Mouse (Mus musculus): ENCODE measurements around the gene Arfgap3. TPM values are rescaled to one million over a fixed set of nuclear protein-coding genes. Genes with fewer than 3 reads are reported as not detected.
"Not testable (repeated sequence)": the region's sequence is repeated elsewhere in the genome, so short reads cannot be mapped to it uniquely, and the experiment has no call there.

Gene Arfgap3
- polyA plus RNA-seq, 1 experiment from 2014 or later = 36.9 TPM

GRCm38 (mm10) chr15:83364194-83364593 is 14.1 kb upstream of the Arfgap3 start:
- DNase-seq (ENCODE audit: low spot score) = no peak
- peaks cover 9% of the 10 kb centered on the region for H3K4me1 ChIP-seq (replicated peaks)
- 0 out of 2 replicates have a peak, but pooled peaks cover 5% of the 10 kb centered on the region for H3K9me3 ChIP-seq
- H3K27ac ChIP-seq = no peak overlapping the region
- peaks cover 23% of the 10 kb centered on the region for H3K27me3 ChIP-seq (ENCODE audit: insufficient read depth, poor library complexity, severe bottlenecking)
- H3K36me3 ChIP-seq = no peaks in the 10 kb centered on the region
- no peak overlapping the region for H3K4me3 ChIP-seq
- WGBS = 75% methylated on average over 3 of the region's 3 CpGs

GRCm38 (mm10) chr15:83362813-83363212 is 12.8 kb upstream of the Arfgap3 start:
- not testable (repeated sequence) for H3K4me1 ChIP-seq (replicated peaks); H3K36me3 ChIP-seq; H3K4me3 ChIP-seq; DNase-seq (ENCODE audit: low spot score); H3K27ac ChIP-seq; H3K9me3 ChIP-seq
- WGBS = 84% methylated on average over 1 of the region's 1 CpGs
- peaks cover 18% of the 10 kb centered on the region for H3K27me3 ChIP-seq (ENCODE audit: insufficient read depth, poor library complexity, severe bottlenecking)

- WGBS = 70% methylated on average over 5 of the region's 5 CpGs
- DNase-seq (ENCODE audit: low spot score); H3K9me3 ChIP-seq; H3K27me3 ChIP-seq (ENCODE audit: insufficient read depth, poor library complexity, severe bottlenecking); H3K4me1 ChIP-seq (replicated peaks); H3K36me3 ChIP-seq; H3K27ac ChIP-seq; H3K4me3 ChIP-seq: not testable (repeated sequence)
Measured at GRCm38 (mm10) chr15:83360899-83361298, 10.9 kb upstream of the Arfgap3 start.

- Histone ChIP-seq H3K9me3 (no peaks in the 10 kb centered on the region), H3K36me3 (no peaks in the 10 kb centered on the region), H3K4me3 (no peak overlapping the region), H3K27ac (no peak overlapping the region), H3K4me1 (replicated peaks) (no peaks in the 10 kb centered on the region), H3K27me3 (ENCODE audit: insufficient read depth, poor library complexity, severe bottlenecking) (no peaks in the 10 kb centered on the region)
- whole genome bisulfite sequencing = 80% methylated on average over 3 of the region's 3 CpGs
- no peak for DNase-seq (ENCODE audit: low spot score)
Measured at GRCm38 (mm10) chr15:83360140-83360539, 10.1 kb upstream of the Arfgap3 start.

- no peaks in the 10 kb centered on the region for H3K9me3 ChIP-seq
- H3K27ac ChIP-seq = no peak overlapping the region
- WGBS = 90% methylated on average over 1 of the region's 1 CpGs
- H3K36me3 ChIP-seq = no peaks in the 10 kb centered on the region
- no peaks in the 10 kb centered on the region for H3K27me3 ChIP-seq (ENCODE audit: insufficient read depth, poor library complexity, severe bottlenecking)
- DNase-seq (ENCODE audit: low spot score) = no peak
- no peaks in the 10 kb centered on the region for H3K4me1 ChIP-seq (replicated peaks)
- H3K4me3 ChIP-seq = no peak overlapping the region
Measured at GRCm38 (mm10) chr15:83358476-83358875, 8.4 kb upstream of the Arfgap3 start.

GRCm38 (mm10) chr15:83351546-83351945 is 1.5 kb upstream of the Arfgap3 start:
- H3K4me1 ChIP-seq (replicated peaks) = peaks cover 22% of the 10 kb centered on the region
- no peak for DNase-seq (ENCODE audit: low spot score)
- H3K27me3 ChIP-seq (ENCODE audit: insufficient read depth, poor library complexity, severe bottlenecking) = peaks cover 9% of the 10 kb centered on the region
- H3K9me3 ChIP-seq = no peaks in the 10 kb centered on the region
- H3K4me3 ChIP-seq = no peak overlapping the region
- WGBS = 89% methylated on average over 4 of the region's 4 CpGs
- no peaks in the 10 kb centered on the region for H3K36me3 ChIP-seq
- H3K27ac ChIP-seq = no peak overlapping the region

GRCm38 (mm10) chr15:83350859-83351258 is 812 bp upstream of the Arfgap3 start:
- peak overlapping the region; percentile 91 for H3K4me3 ChIP-seq
- WGBS = 63% methylated on average over 2 of the region's 2 CpGs
- peaks cover 6% of the 10 kb centered on the region; the same call in 1 of the 2 replicates for H3K36me3 ChIP-seq
- H3K9me3 ChIP-seq = no peaks in the 10 kb centered on the region
- peak overlapping the region; percentile 92 for H3K27ac ChIP-seq
- peaks cover 9% of the 10 kb centered on the region for H3K27me3 ChIP-seq (ENCODE audit: insufficient read depth, poor library complexity, severe bottlenecking)
- DNase-seq (ENCODE audit: low spot score) = no peak
- peaks cover 22% of the 10 kb centered on the region for H3K4me1 ChIP-seq (replicated peaks)

- no peaks in the 10 kb centered on the region for H3K9me3 ChIP-seq
- H3K36me3 ChIP-seq = peaks cover 7% of the 10 kb centered on the region; the same call in 1 of the 2 replicates
- H3K4me3 ChIP-seq = peak overlapping the region; percentile 91
- peaks cover 30% of the 10 kb centered on the region for H3K4me1 ChIP-seq (replicated peaks)
- WGBS = 19% methylated on average over 8 of the region's 8 CpGs
- peaks cover 9% of the 10 kb centered on the region for H3K27me3 ChIP-seq (ENCODE audit: insufficient read depth, poor library complexity, severe bottlenecking)
- DNase-seq (ENCODE audit: low spot score) = no peak
- peak overlapping the region; percentile 92 for H3K27ac ChIP-seq
Measured at GRCm38 (mm10) chr15:83349225-83349953, 658 bp downstream of the Arfgap3 start.

- Histone ChIP-seq H3K9me3 (no peaks in the 10 kb centered on the region), H3K4me1 (replicated peaks) (peaks cover 36% of the 10 kb centered on the region), H3K4me3 (peak overlapping the region; percentile 91; the same call in 1 of the 2 replicates), H3K27me3 (ENCODE audit: insufficient read depth, poor library complexity, severe bottlenecking) (peaks cover 9% of the 10 kb centered on the region), H3K27ac (no peak overlapping the region), H3K36me3 (peaks cover 7% of the 10 kb centered on the region; the same call in 1 of the 2 replicates)
- WGBS = 86% methylated on average over 4 of the region's 4 CpGs
- no peak for DNase-seq (ENCODE audit: low spot score)
Measured at GRCm38 (mm10) chr15:83348747-83349146, 1.3 kb downstream of the Arfgap3 start.

- 89% methylated on average over 15 of the region's 15 CpGs for WGBS
- Histone ChIP-seq H3K27me3 (ENCODE audit: insufficient read depth, poor library complexity, severe bottlenecking) (peaks cover 3% of the 10 kb centered on the region), H3K36me3 (peaks cover 21% of the 10 kb centered on the region), H3K27ac (no peak overlapping the region), H3K4me3 (no peak overlapping the region), H3K4me1 (replicated peaks) (peaks cover 35% of the 10 kb centered on the region), H3K9me3 (no peaks in the 10 kb centered on the region)
- DNase-seq (ENCODE audit: low spot score) = no peak
Measured at GRCm38 (mm10) chr15:83345898-83346529, 4.0 kb downstream of the Arfgap3 start.

- WGBS = 83% methylated on average over 7 of the region's 7 CpGs
Measured at GRCm38 (mm10) chr15:83344956-83345355, 5.1 kb downstream of the Arfgap3 start.

GRCm38 (mm10) chr15:83344157-83344556 is 5.9 kb downstream of the Arfgap3 start:
- Histone ChIP-seq H3K9me3 (no peaks in the 10 kb centered on the region), H3K36me3 (peaks cover 29% of the 10 kb centered on the region), H3K4me1 (replicated peaks) (peaks cover 18% of the 10 kb centered on the region), H3K4me3 (no peak overlapping the region), H3K27ac (peak overlapping the region; percentile 45; the same call in 1 of the 2 replicates), H3K27me3 (ENCODE audit: insufficient read depth, poor library complexity, severe bottlenecking) (no peaks in the 10 kb centered on the region)
- DNase-seq (ENCODE audit: low spot score) = no peak
- WGBS = 23% methylated on average over 7 of the region's 7 CpGs

More at GRCm38 (mm10) chr15:83344956-83345355, 5.1 kb downstream of the Arfgap3 start:
- Histone ChIP-seq H3K4me1 (replicated peaks) (peaks cover 25% of the 10 kb centered on the region), H3K27me3 (ENCODE audit: insufficient read depth, poor library complexity, severe bottlenecking) (no peaks in the 10 kb centered on the region), H3K36me3 (peaks cover 28% of the 10 kb centered on the region), H3K27ac (peak overlapping the region; percentile 17; the same call in 1 of the 2 replicates), H3K9me3 (no peaks in the 10 kb centered on the region), H3K4me3 (no peak overlapping the region)
- no peak for DNase-seq (ENCODE audit: low spot score)

- Histone ChIP-seq H3K27ac (no peak overlapping the region), H3K4me1 (replicated peaks) (peaks cover 7% of the 10 kb centered on the region), H3K36me3 (peaks cover 59% of the 10 kb centered on the region), H3K9me3 (no peaks in the 10 kb centered on the region), H3K27me3 (ENCODE audit: insufficient read depth, poor library complexity, severe bottlenecking) (no peaks in the 10 kb centered on the region), H3K4me3 (no peak overlapping the region)
- WGBS = 90% methylated on average over 6 of the region's 6 CpGs
- no peak for DNase-seq (ENCODE audit: low spot score)
Measured at GRCm38 (mm10) chr15:83338908-83339307, 11.1 kb downstream of the Arfgap3 start.
